Mouse (Mus musculus): ENCODE data around the gene Sfmbt2. TPM values are rescaled to one million over a fixed set of nuclear protein-coding genes. Genes with fewer than 3 reads are reported as not detected.

The Sfmbt2 gene
- total and polyA plus RNA-seq, 3 experiments = not detected

DNA sequence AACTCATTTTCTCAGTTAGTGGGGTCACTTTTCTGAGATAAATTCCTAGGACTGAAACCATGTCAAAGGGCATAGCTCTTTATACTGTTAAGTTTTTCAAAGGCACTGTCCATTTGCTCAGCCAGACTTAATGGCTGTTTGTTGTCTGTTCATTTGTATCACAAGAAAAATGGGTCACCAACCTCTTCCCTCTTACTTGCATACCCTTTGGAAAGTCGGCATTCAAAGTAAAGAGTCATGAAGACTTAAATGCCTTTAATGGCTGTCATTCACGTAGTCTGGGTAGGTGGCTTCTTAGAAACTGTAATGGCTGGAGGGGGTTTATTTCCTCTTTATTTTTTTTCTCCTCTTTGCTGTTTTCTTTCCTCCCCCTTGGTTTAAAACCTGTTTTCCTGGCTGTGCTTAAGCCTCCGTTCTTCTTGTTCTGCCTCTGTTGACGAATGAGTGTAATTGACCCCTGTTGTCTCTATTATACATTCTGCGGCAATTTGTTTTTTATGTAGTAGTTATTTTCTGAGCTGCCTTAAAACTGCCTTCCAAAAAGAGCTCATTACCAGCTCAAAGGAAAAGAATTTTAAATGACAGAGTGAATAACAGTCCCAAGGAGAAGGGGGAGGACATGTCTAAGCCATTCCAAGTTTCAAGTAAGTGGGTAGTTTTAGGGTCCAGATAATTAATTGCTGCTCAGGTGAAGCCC lies 151.6 kb downstream of the Sfmbt2 start:
- Histone ChIP-seq H3K4me2 (ENCODE audit: insufficient read depth, low read depth, poor library complexity, severe bottlenecking) (no peak overlapping the region), H3K27ac (ENCODE audit: insufficient read depth, low read depth) (no peak overlapping the region), H3K79me2 (replicated peaks; ENCODE audit: control insufficient read depth, extremely low read depth, insufficient read depth, poor library complexity, severe bottlenecking) (no peaks in the 10 kb centered on the region), H3K4me1 (ENCODE audit: control insufficient read depth in 1 of 2, insufficient read depth in 2 of 2) (peaks cover 0 to 2% of the 10 kb centered on the region in 2 experiments; a peak in 1 of 4 replicates), H3K4me3 (replicated peaks in 1 of 3; ENCODE audit: low read depth in 2 of 3, low read length in 2 of 3, poor library complexity in 1 of 3) (no peak overlapping the region), H3K36me3 (replicated peaks in 1 of 2; ENCODE audit: control insufficient read depth in 1 of 2, insufficient read depth in 1 of 2, low read length in 1 of 2) (no peaks in the 10 kb centered on the region), H3K27me3 (replicated peaks) (no peaks in the 10 kb centered on the region), H3K9ac (ENCODE audit: insufficient read depth, low read depth) (no peak overlapping the region), H3K9me3 (replicated peaks; ENCODE audit: low read length) (no peaks in the 10 kb centered on the region)
- no peak for DNase-seq (ENCODE audit: extremely low read depth)
- dilution Hi-C loops (cut with MboI; ENCODE audit: extremely low pct_ligation_motif_present, extremely low pct_unique_long_range_greater_than_20kb, low sequenced_read_pairs) = no loop called here
- TF ChIP-seq CHD1 (IDR thresholded peaks at IDR 0.05; ENCODE audit: low read depth, low read length) = no peak
- TF ChIP-seq MYC (IDR thresholded peaks at IDR 0.05; ENCODE audit: low read depth, low read length) = no peak
- no peak for TF ChIP-seq JUND (conservative IDR thresholded peaks at IDR 0.05; ENCODE audit: low read depth, low read length)
- TF ChIP-seq HCFC1 (IDR thresholded peaks at IDR 0.05; ENCODE audit: low read depth, low read length) = no peak
- TF ChIP-seq ZC3H11A (IDR thresholded peaks at IDR 0.05; ENCODE audit: low read depth, low read length) = no peak
- no peak for TF ChIP-seq IRF4 (IDR thresholded peaks at IDR 0.05; ENCODE audit: low read depth, low read length)
- TF ChIP-seq ZNF384 (IDR thresholded peaks at IDR 0.05; ENCODE audit: low read depth, low read length) = no peak
- TF ChIP-seq SIN3A (IDR thresholded peaks at IDR 0.05; ENCODE audit: low read length) = no peak
- TF ChIP-seq MAX (IDR thresholded peaks at IDR 0.05; ENCODE audit: low read length) = no peak
- TF ChIP-seq GABPA (IDR thresholded peaks at IDR 0.05; ENCODE audit: insufficient replicate concordance, low read depth, low read length) = no peak
- no peak for TF ChIP-seq ZKSCAN1 (IDR thresholded peaks at IDR 0.05; ENCODE audit: borderline replicate concordance, low read depth, low read length)
- TF ChIP-seq NELFE (IDR thresholded peaks at IDR 0.05; ENCODE audit: low read depth, low read length) = no peak
- in situ Hi-C loops (cut with MboI; ENCODE audit: low pct_ligation_motif_present, low pct_unique_long_range_greater_than_20kb, low sequenced_read_pairs) = no loop called here

DNA sequence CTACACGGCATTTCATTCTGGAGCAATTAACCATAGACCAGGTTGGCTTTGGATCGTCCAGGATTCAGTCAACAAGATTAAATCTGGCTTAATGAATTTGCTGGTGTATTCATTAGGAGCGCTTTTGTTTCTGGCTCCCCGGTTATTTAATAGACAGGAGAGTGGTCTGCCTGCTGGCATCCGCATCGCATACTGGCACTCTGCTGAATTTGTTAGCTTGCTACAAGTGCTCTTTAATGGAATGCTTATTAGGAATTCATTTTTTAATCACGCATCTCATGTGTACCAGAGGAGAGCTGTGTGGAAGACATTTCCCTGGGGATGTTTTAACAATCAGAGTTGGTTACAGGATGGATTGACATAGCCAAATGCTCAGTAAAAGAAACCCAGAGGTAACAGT lies 155.3 kb downstream of the Sfmbt2 start:
- Histone ChIP-seq H3K36me3 (replicated peaks in 1 of 2; ENCODE audit: control insufficient read depth in 1 of 2, insufficient read depth in 1 of 2, low read length in 1 of 2) (no peaks in the 10 kb centered on the region), H3K27me3 (replicated peaks) (no peaks in the 10 kb centered on the region), H3K27ac (ENCODE audit: insufficient read depth, low read depth) (no peak overlapping the region), H3K4me2 (ENCODE audit: insufficient read depth, low read depth, poor library complexity, severe bottlenecking) (no peak overlapping the region), H3K9me3 (replicated peaks; ENCODE audit: low read length) (no peaks in the 10 kb centered on the region), H3K4me1 (ENCODE audit: control insufficient read depth in 1 of 2, insufficient read depth in 2 of 2) (peaks cover 0 to 2% of the 10 kb centered on the region in 2 experiments; a peak in 1 of 4 replicates), H3K79me2 (replicated peaks; ENCODE audit: control insufficient read depth, extremely low read depth, insufficient read depth, poor library complexity, severe bottlenecking) (no peaks in the 10 kb centered on the region), H3K4me3 (replicated peaks in 1 of 3; ENCODE audit: low read depth in 2 of 3, low read length in 2 of 3, poor library complexity in 1 of 3) (no peak overlapping the region), H3K9ac (ENCODE audit: insufficient read depth, low read depth) (no peak overlapping the region)
- DNase-seq (ENCODE audit: extremely low read depth) = no peak
- no peak for TF ChIP-seq CTCF (conservative IDR thresholded peaks at IDR 0.05 in 1 of 2, IDR thresholded peaks at IDR 0.05 in 1 of 2; ENCODE audit: low read depth in 2 of 2, low read length in 2 of 2)
- no peak for TF ChIP-seq CHD1 (IDR thresholded peaks at IDR 0.05; ENCODE audit: low read depth, low read length)
- no peak for TF ChIP-seq JUND (conservative IDR thresholded peaks at IDR 0.05; ENCODE audit: low read depth, low read length)
- no peak for TF ChIP-seq EP300 (IDR thresholded peaks at IDR 0.05; ENCODE audit: low read length)
- in situ Hi-C loops (cut with MboI; ENCODE audit: low pct_ligation_motif_present, low pct_unique_long_range_greater_than_20kb, low sequenced_read_pairs) = no loop called here
- dilution Hi-C loops (cut with MboI; ENCODE audit: extremely low pct_ligation_motif_present, extremely low pct_unique_long_range_greater_than_20kb, low sequenced_read_pairs) = no loop called here

Measured in CH12.LX (cell line).